Mouse (Mus musculus) midbrain, embryonic 16.5 days (tissue): ENCODE results near the gene Sec23ip. TPM values are rescaled to one million over a fixed set of nuclear protein-coding genes. Genes with fewer than 3 reads are reported as not detected.
A peak's percentile ranks its signal among the peaks of the same experiment; 100 is the strongest.

Experiments
- ATAC-seq: fragments of 200-750 bp; cut with Nextera tagmentation; 2 replicates; pipeline ENCODE4 v1.8.0; 2017; ENCODE audit warnings: moderate TSS enrichment
- H3K27ac ChIP-seq: fragments of 300-500 bp; sonication (generic); 2 replicates; pipeline ENCODE4 v1.5.1; 2014; ENCODE audit warnings: mild to moderate bottlenecking, low read length, mixed read lengths
- H3K27me3 ChIP-seq: fragments of 300-500 bp; sonication (generic); 2 replicates; pipeline ENCODE4 v1.6.1; 2014; ENCODE audit warnings: low read depth, low read length, mixed read lengths; ENCODE audit not compliant: control insufficient read depth, insufficient read depth
- H3K36me3 ChIP-seq: fragments of 300-500 bp; sonication (generic); 2 replicates; pipeline ENCODE4 v1.6.1; 2014; ENCODE audit warnings: mild to moderate bottlenecking, low read length, moderate library complexity, mixed read lengths; ENCODE audit not compliant: control insufficient read depth, insufficient read depth
- H3K4me1 ChIP-seq: fragments of 300-500 bp; sonication (generic); 2 replicates; pipeline ENCODE4 v1.6.1; 2014; ENCODE audit warnings: mild to moderate bottlenecking, low read length, mixed read lengths; ENCODE audit not compliant: control insufficient read depth, insufficient read depth
- H3K4me2 ChIP-seq: fragments of 300-500 bp; sonication (generic); 2 replicates; pipeline ENCODE4 v1.6.1; 2014; ENCODE audit warnings: mild to moderate bottlenecking, low read length, mixed read lengths
- H3K4me3 ChIP-seq: fragments of 300-500 bp; sonication (generic); 2 replicates; pipeline ENCODE4 v1.5.1; 2014; ENCODE audit warnings: low read depth, mild to moderate bottlenecking, low read length, moderate library complexity, mixed read lengths
- H3K9ac ChIP-seq: fragments of 300-500 bp; sonication (generic); 2 replicates; pipeline ENCODE4 v1.6.1; 2014; ENCODE audit warnings: low read depth, low read length, mixed read lengths
- H3K9me3 ChIP-seq: fragments of 300-500 bp; sonication (generic); replicated peaks from 2 replicates; pipeline ENCODE4 v1.6.1; 2014; ENCODE audit warnings: mild to moderate bottlenecking, low read length, mixed read lengths; ENCODE audit not compliant: control insufficient read depth, poor library complexity, severe bottlenecking
- WGBS: fragments of 180-500 bp; shearing (Covaris S2); extraction: QIAGEN DNeasy Blood & Tissue Kit; methylation state at CpG from one replicate; pipeline ENCODE4 v1.1.7; 2014; 5-methylcytosine and 5-hydroxymethylcytosine counted together
- polyA plus RNA-seq: library from polyadenylated mRNA; unstranded; fragments of >200 nt; fragmentation: Nextera tagmentation; extraction: Ambion mirVana; gene quantifications from 2 replicates; pipeline ENCODE4 v1.2.1, GENCODE M21; 2015

Sec23ip gene
- polyA plus RNA-seq, 1 experiment from 2014 or later, result 34.4 TPM

DNA sequence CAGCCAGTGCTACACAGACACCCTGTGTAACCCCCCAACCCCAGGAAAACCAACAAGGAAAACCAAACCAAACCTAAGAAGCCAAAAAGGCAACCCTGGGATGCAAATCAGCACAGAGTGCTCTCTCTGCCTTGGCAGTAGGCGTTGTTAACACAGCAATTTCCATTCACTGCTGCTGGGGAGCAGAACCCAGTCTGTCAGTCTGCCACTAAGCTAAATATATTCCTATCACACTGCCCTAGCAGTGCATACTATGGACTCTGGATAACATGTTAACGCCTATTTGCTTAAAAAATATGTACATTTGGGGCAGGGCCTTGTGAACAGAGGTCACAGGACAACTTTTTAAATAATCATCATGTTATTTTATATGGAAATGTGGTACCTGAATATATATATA is 13.2 kb upstream of the Sec23ip start:
- H3K9ac ChIP-seq, result no peak overlapping the region
- no peaks in the 10 kb centered on the region for H3K9me3 ChIP-seq
- no peaks in the 10 kb centered on the region for H3K27me3 ChIP-seq
- ATAC-seq, result no peak
- H3K27ac ChIP-seq, result no peak overlapping the region
- 89% methylated on average over 2 of the region's 2 CpGs for WGBS
- H3K36me3 ChIP-seq, result no peaks in the 10 kb centered on the region
- no peak overlapping the region for H3K4me2 ChIP-seq
- H3K4me1 ChIP-seq, result peaks cover 5% of the 10 kb centered on the region; the same call in 1 of the 2 replicates
- no peak overlapping the region for H3K4me3 ChIP-seq

DNA sequence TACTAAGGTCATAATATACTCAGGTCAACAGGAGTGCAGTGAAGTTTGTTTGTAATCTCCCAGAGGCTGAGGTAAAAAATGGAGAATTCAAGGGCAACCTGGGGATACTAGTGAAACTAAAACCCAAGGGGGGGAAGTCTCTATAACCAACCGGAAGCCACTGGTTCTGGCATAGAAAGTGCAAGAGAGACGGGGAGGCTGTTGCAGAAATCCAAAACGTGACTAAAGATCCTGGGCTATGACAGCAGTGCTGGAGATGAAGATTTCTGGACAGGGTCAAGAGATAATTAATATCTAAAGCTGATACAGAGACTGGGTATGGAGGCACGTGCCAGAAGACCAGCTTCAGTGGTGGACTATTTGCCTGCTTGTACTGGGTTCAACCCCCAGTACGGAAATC is 6.7 kb upstream of the Sec23ip start:
- no peaks in the 10 kb centered on the region for H3K9me3 ChIP-seq
- H3K4me2 ChIP-seq, result peak overlapping the region; percentile 85
- peaks cover 20% of the 10 kb centered on the region for H3K4me1 ChIP-seq
- H3K27me3 ChIP-seq, result no peaks in the 10 kb centered on the region; the same call in 1 of the 2 replicates
- no peaks in the 10 kb centered on the region for H3K36me3 ChIP-seq
- 81% methylated on average over 5 of the region's 5 CpGs for WGBS
- ATAC-seq, result no peak
- no peak overlapping the region for H3K9ac ChIP-seq
- no peak overlapping the region for H3K27ac ChIP-seq
- no peak overlapping the region for H3K4me3 ChIP-seq

DNA sequence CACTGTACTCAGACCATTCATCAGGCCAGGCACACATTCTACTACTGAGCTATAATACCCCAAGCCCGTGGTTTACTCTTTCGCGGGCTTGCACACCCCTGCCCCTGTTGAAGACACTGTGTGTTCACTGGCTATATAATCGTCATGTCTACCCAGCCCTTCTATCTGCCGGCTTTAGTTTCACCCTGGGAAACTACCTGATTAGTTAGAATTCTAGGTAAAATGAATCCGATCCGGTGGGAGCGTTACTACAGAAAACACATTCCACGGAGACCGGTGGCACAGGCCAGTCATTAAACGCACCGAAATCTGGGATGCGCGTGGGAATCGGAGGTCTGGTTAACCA is 5.7 kb upstream of the Sec23ip start:
- no peaks in the 10 kb centered on the region for H3K36me3 ChIP-seq
- peak overlapping the region; percentile 96 for H3K4me3 ChIP-seq
- WGBS, result under 1% methylated on average over 15 of the region's 15 CpGs
- H3K4me2 ChIP-seq, result peak overlapping the region; percentile 85
- H3K4me1 ChIP-seq, result peaks cover 22% of the 10 kb centered on the region
- no peak for ATAC-seq
- H3K27ac ChIP-seq, result no peak overlapping the region
- no peaks in the 10 kb centered on the region for H3K9me3 ChIP-seq
- no peaks in the 10 kb centered on the region; the same call in 1 of the 2 replicates for H3K27me3 ChIP-seq
- peak overlapping the region; percentile 98 for H3K9ac ChIP-seq

GRCm38 (mm10) chr7:128739462-128740277 is 5.1 kb upstream of the Sec23ip start:
- Histone ChIP-seq H3K27ac (peak overlapping the region; percentile 92), H3K4me3 (peak overlapping the region; percentile 96), H3K36me3 (no peaks in the 10 kb centered on the region), H3K4me2 (peak overlapping the region; percentile 85), H3K27me3 (no peaks in the 10 kb centered on the region; the same call in 1 of the 2 replicates), H3K9ac (peak overlapping the region; percentile 98), H3K4me1 (peaks cover 24% of the 10 kb centered on the region), H3K9me3 (no peaks in the 10 kb centered on the region)
- peak; percentile 43 for ATAC-seq
- under 1% methylated on average over 68 of the region's 80 CpGs for WGBS

DNA sequence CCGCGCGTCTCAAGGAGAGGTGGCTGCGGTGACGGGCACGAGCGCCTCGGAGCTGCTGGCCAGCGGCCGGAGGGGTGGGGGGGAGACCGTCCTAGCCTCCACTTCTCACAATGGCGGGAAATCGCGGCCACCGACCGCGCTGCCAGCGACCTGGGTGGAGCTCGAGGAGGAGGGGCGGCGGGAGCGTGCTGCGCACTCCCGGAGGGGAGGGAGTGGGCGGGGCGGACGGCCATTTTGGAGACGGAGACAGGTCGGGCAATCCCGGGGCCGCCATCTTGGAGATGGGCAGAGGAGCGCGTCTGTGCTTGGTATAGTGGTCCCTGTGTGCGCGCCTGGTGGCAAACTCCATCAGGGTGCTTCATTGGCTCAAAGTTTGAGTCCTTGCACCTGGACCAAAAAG is 4.4 kb upstream of the Sec23ip start, which contains the start of gene Mcmbp:
Mcmbp (minus strand) TSS at position 162 of the 400 bp plus-strand sequence.
- Histone ChIP-seq H3K9ac (peak within 1 kb of the TSS; percentile 98), H3K4me2 (peak within 1 kb of the TSS; percentile 85), H3K27me3 (no peaks in the 10 kb centered on the region; the same call in 1 of the 2 replicates), H3K4me3 (peak within 1 kb of the TSS; percentile 96), H3K4me1 (peaks cover 25% of the 10 kb centered on the region), H3K9me3 (no peaks in the 10 kb centered on the region), H3K36me3 (no peaks in the 10 kb centered on the region), H3K27ac (peak within 1 kb of the TSS; percentile 92)
- peak; percentile 86 for ATAC-seq
- 1% methylated on average over 28 of the region's 35 CpGs for WGBS

- peaks cover 33% of the 10 kb centered on the region for H3K4me1 ChIP-seq
- H3K9me3 ChIP-seq, result no peaks in the 10 kb centered on the region
- H3K4me2 ChIP-seq, result peak overlapping the region; percentile 69
- no peak for ATAC-seq
- no peaks in the 10 kb centered on the region for H3K36me3 ChIP-seq
- H3K27ac ChIP-seq, result peak overlapping the region; percentile 86
- peak overlapping the region; percentile 98 for H3K4me3 ChIP-seq
- WGBS, result 63% methylated on average over 2 of the region's 2 CpGs
- no peaks in the 10 kb centered on the region; the same call in 1 of the 2 replicates for H3K27me3 ChIP-seq
- H3K9ac ChIP-seq, result peak overlapping the region; percentile 68; the same call in 1 of the 2 replicates
Observed at GRCm38 (mm10) chr7:128743898-128744297, 845 bp upstream of the Sec23ip start.

GRCm38 (mm10) chr7:128746151-128746550 is 1.4 kb downstream of the Sec23ip start:
- H3K27ac ChIP-seq, result no peak overlapping the region
- no peaks in the 10 kb centered on the region for H3K9me3 ChIP-seq
- peaks cover 4% of the 10 kb centered on the region; the same call in 1 of the 2 replicates for H3K36me3 ChIP-seq
- WGBS, result 95% methylated on average over 10 of the region's 10 CpGs
- peaks cover 30% of the 10 kb centered on the region for H3K4me1 ChIP-seq
- no peak for ATAC-seq
- H3K9ac ChIP-seq, result no peak overlapping the region
- no peaks in the 10 kb centered on the region; the same call in 1 of the 2 replicates for H3K27me3 ChIP-seq
- H3K4me2 ChIP-seq, result peak overlapping the region; percentile 97
- H3K4me3 ChIP-seq, result peak overlapping the region; percentile 98; the same call in 1 of the 2 replicates

- no peak for ATAC-seq
- Histone ChIP-seq H3K4me3 (no peak overlapping the region), H3K4me1 (peaks cover 30% of the 10 kb centered on the region), H3K4me2 (no peak overlapping the region), H3K27ac (no peak overlapping the region), H3K9me3 (no peaks in the 10 kb centered on the region), H3K9ac (no peak overlapping the region), H3K36me3 (peaks cover 16% of the 10 kb centered on the region), H3K27me3 (no peaks in the 10 kb centered on the region)
- 73% methylated on average over 3 of the region's 3 CpGs for WGBS
Observed at GRCm38 (mm10) chr7:128748758-128749157, 4.0 kb downstream of the Sec23ip start.

- no peak overlapping the region for H3K9ac ChIP-seq
- H3K36me3 ChIP-seq, result peaks cover 29% of the 10 kb centered on the region
- H3K9me3 ChIP-seq, result no peaks in the 10 kb centered on the region
- 92% methylated on average over 9 of the region's 9 CpGs for WGBS
- H3K4me2 ChIP-seq, result no peak overlapping the region
- H3K27me3 ChIP-seq, result no peaks in the 10 kb centered on the region
- ATAC-seq, result no peak
- no peak overlapping the region for H3K4me3 ChIP-seq
- H3K27ac ChIP-seq, result no peak overlapping the region
- peaks cover 25% of the 10 kb centered on the region for H3K4me1 ChIP-seq
Observed at GRCm38 (mm10) chr7:128750296-128750695, 5.6 kb downstream of the Sec23ip start.
